Mouse (Mus musculus): Measurements from ENCODE around the gene Zfp541. TPM values are rescaled to one million over a fixed set of nuclear protein-coding genes. Genes with fewer than 3 reads are reported as not detected.

Gene Zfp541
- polyA plus RNA-seq, 1 experiment: not detected

DNA sequence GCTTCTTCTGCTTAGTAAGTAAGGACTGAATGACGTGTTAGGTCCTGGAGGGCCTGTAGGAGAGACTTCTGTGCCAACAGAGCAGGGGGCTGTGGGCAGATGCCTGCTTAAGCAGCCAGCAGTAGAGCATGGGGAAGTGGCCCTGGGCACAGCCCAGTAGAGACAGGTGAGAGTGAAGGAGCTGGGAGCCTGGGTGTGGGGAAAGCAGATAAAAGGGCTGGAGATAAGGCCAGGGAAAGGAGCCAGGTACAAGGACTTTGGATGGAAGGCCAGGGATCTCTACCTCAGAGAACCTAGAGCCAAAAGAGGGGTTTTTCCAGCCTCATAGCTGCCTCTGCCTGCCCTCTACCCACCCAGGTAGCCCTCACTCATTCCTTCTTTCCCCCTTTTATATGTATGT lies 28.6 kb upstream of the Zfp541 start:
- TF ChIP-seq EP300 (IDR thresholded peaks at IDR 0.05; ENCODE audit: insufficient read depth, low read depth, low read length): no peak
- no peak for TF ChIP-seq CTCF (IDR thresholded peaks at IDR 0.05; ENCODE audit: low read depth, low read length)
- no peak for TF ChIP-seq POLR2A (IDR thresholded peaks at IDR 0.05; ENCODE audit: insufficient read depth, low read length)
- no peak overlapping the region for H3K4me3 ChIP-seq (ENCODE audit: low read depth, low read length)

DNA sequence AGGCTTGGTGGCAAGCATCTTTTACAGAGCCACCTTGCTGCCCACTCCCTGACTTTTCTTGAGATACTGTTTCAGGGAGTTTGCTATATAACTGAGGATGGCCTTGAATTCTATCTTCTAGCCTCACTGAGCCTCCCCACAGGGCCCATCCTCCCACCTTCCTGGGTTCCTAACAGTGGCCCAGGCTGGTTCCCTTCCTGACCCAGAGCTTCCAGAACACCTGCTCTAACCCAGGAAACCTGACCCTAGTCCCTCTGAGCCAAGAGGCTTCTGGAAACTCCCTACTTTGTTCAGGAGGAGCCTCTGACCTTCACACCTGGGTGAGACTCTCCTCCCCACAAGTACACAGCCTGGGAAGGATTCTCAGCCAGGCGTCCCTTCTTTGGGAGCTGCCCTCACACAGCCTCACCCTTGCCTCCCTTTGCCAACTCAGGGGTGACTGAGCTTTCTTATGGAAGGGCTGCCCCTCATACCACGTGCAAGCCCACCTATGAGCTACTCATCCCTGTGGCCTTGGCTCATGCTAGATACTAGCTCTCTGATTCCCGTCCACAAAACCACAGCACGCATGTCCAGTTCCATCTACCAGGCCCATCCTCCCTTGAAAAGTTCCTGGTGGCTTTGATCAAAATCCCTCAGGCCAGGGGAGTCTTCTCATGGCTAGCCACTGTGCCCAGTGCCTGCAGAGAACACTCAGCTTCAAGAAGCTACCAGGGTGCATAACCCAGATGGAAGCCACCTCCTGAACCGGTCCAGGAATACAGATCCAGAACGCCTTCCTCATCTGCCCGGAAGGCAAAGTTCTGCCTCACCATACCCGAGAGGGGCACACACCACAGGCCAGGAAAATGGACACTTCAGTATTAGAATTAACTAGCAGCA lies 27.8 kb upstream of the Zfp541 start:
- H3K9me3 ChIP-seq (replicated peaks; ENCODE audit: control insufficient read depth, insufficient read depth, low read length, poor library complexity, severe bottlenecking): no peaks in the 10 kb centered on the region; the same call in 1 of the 2 replicates
- no peak overlapping the region for H3K27ac ChIP-seq (ENCODE audit: insufficient read depth, low read length)

More for the DNA sequence above, 28.6 kb upstream of the Zfp541 start:
- Histone ChIP-seq H3K36me3 (ENCODE audit: control insufficient read depth, insufficient read depth, low read length, poor library complexity, severe bottlenecking) (no peaks in the 10 kb centered on the region), H3K9me3 (replicated peaks; ENCODE audit: control insufficient read depth, insufficient read depth, low read length, poor library complexity, severe bottlenecking) (no peaks in the 10 kb centered on the region; the same call in 1 of the 2 replicates), H3K9ac (ENCODE audit: low read depth, poor library complexity, severe bottlenecking) (no peak overlapping the region), H3K4me1 (ENCODE audit: control insufficient read depth, insufficient read depth, low read length) (no peaks in the 10 kb centered on the region), H3K27me3 (ENCODE audit: control insufficient read depth, insufficient read depth, low read length, poor library complexity, severe bottlenecking) (no peaks in the 10 kb centered on the region), H3K27ac (ENCODE audit: insufficient read depth, low read length) (no peak overlapping the region)

DNA sequence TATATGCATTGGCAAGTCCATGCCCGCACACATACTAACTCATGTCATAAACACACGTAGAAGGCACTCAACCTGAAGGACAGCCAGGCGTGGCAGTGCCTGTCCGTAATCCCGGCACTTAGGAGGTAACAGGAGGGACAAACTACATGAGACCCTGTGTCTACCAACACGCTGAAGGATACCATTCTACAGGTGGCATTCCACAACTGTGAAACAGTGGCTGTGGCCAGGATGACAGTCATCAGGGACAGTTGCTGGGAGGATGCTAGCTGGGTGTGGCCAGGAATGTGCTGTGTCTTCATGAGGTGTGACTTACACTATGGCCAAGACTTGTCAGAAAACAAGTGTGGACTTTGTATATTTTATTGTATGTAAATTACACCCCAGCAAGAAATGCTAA lies 24.6 kb upstream of the Zfp541 start:
- H3K9me3 ChIP-seq (replicated peaks; ENCODE audit: control insufficient read depth, insufficient read depth, low read length, poor library complexity, severe bottlenecking): no peaks in the 10 kb centered on the region

More for the DNA sequence above, 27.8 kb upstream of the Zfp541 start:
- H3K36me3 ChIP-seq (ENCODE audit: control insufficient read depth, insufficient read depth, low read length, poor library complexity, severe bottlenecking): no peaks in the 10 kb centered on the region
- TF ChIP-seq EP300 (IDR thresholded peaks at IDR 0.05; ENCODE audit: insufficient read depth, low read depth, low read length) (no peak), CTCF (IDR thresholded peaks at IDR 0.05; ENCODE audit: low read depth, low read length) (no peak), POLR2A (IDR thresholded peaks at IDR 0.05; ENCODE audit: insufficient read depth, low read length) (no peak)
- H3K4me3 ChIP-seq (ENCODE audit: low read depth, low read length): no peak overlapping the region
- no peaks in the 10 kb centered on the region for H3K27me3 ChIP-seq (ENCODE audit: control insufficient read depth, insufficient read depth, low read length, poor library complexity, severe bottlenecking)
- no peak overlapping the region for H3K9ac ChIP-seq (ENCODE audit: low read depth, poor library complexity, severe bottlenecking)
- no peaks in the 10 kb centered on the region for H3K4me1 ChIP-seq (ENCODE audit: control insufficient read depth, insufficient read depth, low read length)

DNA sequence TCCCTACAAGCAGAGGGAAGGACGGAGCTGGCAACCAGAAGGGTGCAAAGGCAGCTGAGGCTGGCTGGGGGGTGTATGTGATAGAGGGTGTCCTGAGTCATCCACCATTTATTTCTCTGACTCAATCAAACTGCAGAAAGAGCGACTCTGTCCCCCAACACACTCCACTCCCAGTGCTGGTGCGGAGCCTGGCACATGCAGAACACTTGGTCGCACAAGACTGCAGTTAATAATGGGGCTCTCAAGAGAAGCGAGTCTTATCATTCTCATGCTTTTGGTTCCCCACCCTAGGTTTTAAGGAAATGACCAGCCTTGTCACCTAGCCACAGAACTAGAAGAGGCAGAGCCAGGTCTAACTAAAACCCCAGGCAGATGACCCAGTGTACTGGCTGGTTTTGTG lies 22.3 kb upstream of the Zfp541 start:
- H3K4me3 ChIP-seq (ENCODE audit: low read depth, low read length): no peak overlapping the region
- H3K27ac ChIP-seq (ENCODE audit: insufficient read depth, low read length): no peak overlapping the region
- no peaks in the 10 kb centered on the region for H3K9me3 ChIP-seq (replicated peaks; ENCODE audit: control insufficient read depth, insufficient read depth, low read length, poor library complexity, severe bottlenecking)
- no peaks in the 10 kb centered on the region for H3K4me1 ChIP-seq (ENCODE audit: control insufficient read depth, insufficient read depth, low read length)
- no peaks in the 10 kb centered on the region for H3K27me3 ChIP-seq (ENCODE audit: control insufficient read depth, insufficient read depth, low read length, poor library complexity, severe bottlenecking)
- H3K9ac ChIP-seq (ENCODE audit: low read depth, poor library complexity, severe bottlenecking): no peak overlapping the region
- no peak for TF ChIP-seq POLR2A (IDR thresholded peaks at IDR 0.05; ENCODE audit: insufficient read depth, low read length)
- no peak for TF ChIP-seq CTCF (IDR thresholded peaks at IDR 0.05; ENCODE audit: low read depth, low read length)
- no peak for TF ChIP-seq EP300 (IDR thresholded peaks at IDR 0.05; ENCODE audit: insufficient read depth, low read depth, low read length)
- H3K36me3 ChIP-seq (ENCODE audit: control insufficient read depth, insufficient read depth, low read length, poor library complexity, severe bottlenecking): no peaks in the 10 kb centered on the region

More for the DNA sequence above, 24.6 kb upstream of the Zfp541 start:
- Histone ChIP-seq H3K27ac (ENCODE audit: insufficient read depth, low read length) (no peak overlapping the region), H3K9ac (ENCODE audit: low read depth, poor library complexity, severe bottlenecking) (no peak overlapping the region), H3K4me3 (ENCODE audit: low read depth, low read length) (no peak overlapping the region), H3K4me1 (ENCODE audit: control insufficient read depth, insufficient read depth, low read length) (no peaks in the 10 kb centered on the region), H3K36me3 (ENCODE audit: control insufficient read depth, insufficient read depth, low read length, poor library complexity, severe bottlenecking) (no peaks in the 10 kb centered on the region), H3K27me3 (ENCODE audit: control insufficient read depth, insufficient read depth, low read length, poor library complexity, severe bottlenecking) (no peaks in the 10 kb centered on the region)
- TF ChIP-seq POLR2A (IDR thresholded peaks at IDR 0.05; ENCODE audit: insufficient read depth, low read length) (no peak), CTCF (IDR thresholded peaks at IDR 0.05; ENCODE audit: low read depth, low read length) (no peak), EP300 (IDR thresholded peaks at IDR 0.05; ENCODE audit: insufficient read depth, low read depth, low read length) (no peak)

DNA sequence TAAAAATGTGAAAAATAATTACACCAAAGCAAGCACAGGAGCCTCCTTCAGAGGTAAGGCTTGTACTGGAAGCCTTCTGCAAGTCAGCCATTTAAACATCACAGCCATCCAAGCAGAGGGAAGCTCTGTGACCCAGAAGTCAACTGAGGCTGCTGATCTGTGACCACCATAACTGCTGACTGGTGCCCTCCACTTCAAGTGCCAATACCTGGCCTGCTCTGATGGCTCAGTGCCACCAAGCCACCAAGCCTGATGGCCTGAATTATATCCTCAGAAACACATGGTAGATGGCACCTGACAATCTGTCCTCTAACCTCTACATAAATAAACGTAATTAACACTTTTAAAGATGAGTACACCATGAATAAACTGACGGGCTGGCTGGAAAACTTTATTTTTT lies 20.4 kb upstream of the Zfp541 start:
- no peaks in the 10 kb centered on the region for H3K4me1 ChIP-seq (ENCODE audit: control insufficient read depth, insufficient read depth, low read length)
- H3K4me3 ChIP-seq (ENCODE audit: low read depth, low read length): no peak overlapping the region
- H3K9me3 ChIP-seq (replicated peaks; ENCODE audit: control insufficient read depth, insufficient read depth, low read length, poor library complexity, severe bottlenecking): no peaks in the 10 kb centered on the region
- H3K27ac ChIP-seq (ENCODE audit: insufficient read depth, low read length): no peak overlapping the region
- H3K9ac ChIP-seq (ENCODE audit: low read depth, poor library complexity, severe bottlenecking): no peak overlapping the region
- no peaks in the 10 kb centered on the region for H3K36me3 ChIP-seq (ENCODE audit: control insufficient read depth, insufficient read depth, low read length, poor library complexity, severe bottlenecking)
- no peak for TF ChIP-seq EP300 (IDR thresholded peaks at IDR 0.05; ENCODE audit: insufficient read depth, low read depth, low read length)
- TF ChIP-seq CTCF (IDR thresholded peaks at IDR 0.05; ENCODE audit: low read depth, low read length): no peak
- no peak for TF ChIP-seq POLR2A (IDR thresholded peaks at IDR 0.05; ENCODE audit: insufficient read depth, low read length)
- H3K27me3 ChIP-seq (ENCODE audit: control insufficient read depth, insufficient read depth, low read length, poor library complexity, severe bottlenecking): no peaks in the 10 kb centered on the region

Measured in ES-Bruce4 (cell line).